Mouse (Mus musculus): ENCODE measurements around the gene Fopnl. TPM values are rescaled to one million over a fixed set of nuclear protein-coding genes. Genes with fewer than 3 reads are reported as not detected.
A peak's percentile ranks its signal among the peaks of the same experiment; 100 is the strongest.

Gene Fopnl
- polyA plus RNA-seq, 1 experiment = 79.8 TPM

GRCm38 (mm10) chr16:14297137-14297536 is 20.1 kb downstream of the Fopnl start:
- Histone ChIP-seq H3K27ac (ENCODE audit: insufficient read depth, low read length) (no peak overlapping the region), H3K4me1 (ENCODE audit: control insufficient read depth, insufficient read depth, low read length) (no peaks in the 10 kb centered on the region; the same call in 1 of the 2 replicates), H3K4me3 (ENCODE audit: insufficient read depth, low read length) (no peak overlapping the region)
- TF ChIP-seq CTCF (IDR thresholded peaks at IDR 0.05; ENCODE audit: extremely low read depth, insufficient read depth, low read length) (no peak), POLR2A (IDR thresholded peaks at IDR 0.05; ENCODE audit: extremely low read depth, insufficient read depth, low read length) (no peak)

GRCm38 (mm10) chr16:14296544-14297124 is 20.6 kb downstream of the Fopnl start:
- H3K27ac ChIP-seq (ENCODE audit: insufficient read depth, low read length) = no peak overlapping the region
- TF ChIP-seq CTCF (IDR thresholded peaks at IDR 0.05; ENCODE audit: extremely low read depth, insufficient read depth, low read length) (no peak), POLR2A (IDR thresholded peaks at IDR 0.05; ENCODE audit: extremely low read depth, insufficient read depth, low read length) (no peak)
- H3K4me1 ChIP-seq (ENCODE audit: control insufficient read depth, insufficient read depth, low read length) = no peaks in the 10 kb centered on the region; the same call in 1 of the 2 replicates
- H3K4me3 ChIP-seq (ENCODE audit: insufficient read depth, low read length) = no peak overlapping the region

- no peak overlapping the region for H3K4me3 ChIP-seq (ENCODE audit: insufficient read depth, low read length)
- H3K4me1 ChIP-seq (ENCODE audit: control insufficient read depth, insufficient read depth, low read length) = no peaks in the 10 kb centered on the region; the same call in 1 of the 2 replicates
- TF ChIP-seq CTCF (IDR thresholded peaks at IDR 0.05; ENCODE audit: extremely low read depth, insufficient read depth, low read length) (no peak), POLR2A (IDR thresholded peaks at IDR 0.05; ENCODE audit: extremely low read depth, insufficient read depth, low read length) (no peak)
- no peak overlapping the region for H3K27ac ChIP-seq (ENCODE audit: insufficient read depth, low read length)
Observed at GRCm38 (mm10) chr16:14295291-14295690, 21.9 kb downstream of the Fopnl start.

- no peaks in the 10 kb centered on the region; the same call in 1 of the 2 replicates for H3K4me1 ChIP-seq (ENCODE audit: control insufficient read depth, insufficient read depth, low read length)
- TF ChIP-seq POLR2A (IDR thresholded peaks at IDR 0.05; ENCODE audit: extremely low read depth, insufficient read depth, low read length) (no peak), CTCF (IDR thresholded peaks at IDR 0.05; ENCODE audit: extremely low read depth, insufficient read depth, low read length) (no peak)
Observed at GRCm38 (mm10) chr16:14292205-14293199, 24.7 kb downstream of the Fopnl start.

GRCm38 (mm10) chr16:14291223-14291622 is 26.0 kb downstream of the Fopnl start, which contains the start of gene Myh11:
Myh11 (minus strand) TSS chr16:14291372.
- Histone ChIP-seq H3K4me1 (ENCODE audit: control insufficient read depth, insufficient read depth, low read length) (no peaks in the 10 kb centered on the region), H3K4me3 (ENCODE audit: insufficient read depth, low read length) (no peak within 1 kb of the TSS), H3K27ac (ENCODE audit: insufficient read depth, low read length) (no peak within 1 kb of the TSS)
- TF ChIP-seq CTCF (IDR thresholded peaks at IDR 0.05; ENCODE audit: extremely low read depth, insufficient read depth, low read length) (peak; percentile 20; the same call in 1 of the 2 replicates), POLR2A (IDR thresholded peaks at IDR 0.05; ENCODE audit: extremely low read depth, insufficient read depth, low read length) (no peak)

More at GRCm38 (mm10) chr16:14292205-14293199, 24.7 kb downstream of the Fopnl start:
- no peak overlapping the region for H3K27ac ChIP-seq (ENCODE audit: insufficient read depth, low read length)
- H3K4me3 ChIP-seq (ENCODE audit: insufficient read depth, low read length) = no peak overlapping the region

- TF ChIP-seq POLR2A (IDR thresholded peaks at IDR 0.05; ENCODE audit: extremely low read depth, insufficient read depth, low read length) = no peak
- TF ChIP-seq CTCF (IDR thresholded peaks at IDR 0.05; ENCODE audit: extremely low read depth, insufficient read depth, low read length) = no peak
- Histone ChIP-seq H3K4me1 (ENCODE audit: control insufficient read depth, insufficient read depth, low read length) (no peaks in the 10 kb centered on the region), H3K27ac (ENCODE audit: insufficient read depth, low read length) (no peak overlapping the region), H3K4me3 (ENCODE audit: insufficient read depth, low read length) (no peak overlapping the region)
Observed at GRCm38 (mm10) chr16:14272374-14272965, 44.7 kb downstream of the Fopnl start.

GRCm38 (mm10) chr16:14265203-14265920 is 51.8 kb downstream of the Fopnl start:
- Histone ChIP-seq H3K4me1 (ENCODE audit: control insufficient read depth, insufficient read depth, low read length) (no peaks in the 10 kb centered on the region), H3K4me3 (ENCODE audit: insufficient read depth, low read length) (no peak overlapping the region), H3K27ac (ENCODE audit: insufficient read depth, low read length) (no peak overlapping the region)
- no peak for TF ChIP-seq CTCF (IDR thresholded peaks at IDR 0.05; ENCODE audit: extremely low read depth, insufficient read depth, low read length)
- no peak for TF ChIP-seq POLR2A (IDR thresholded peaks at IDR 0.05; ENCODE audit: extremely low read depth, insufficient read depth, low read length)

GRCm38 (mm10) chr16:14264504-14264903 is 52.7 kb downstream of the Fopnl start:
- H3K4me1 ChIP-seq (ENCODE audit: control insufficient read depth, insufficient read depth, low read length) = no peaks in the 10 kb centered on the region
- H3K27ac ChIP-seq (ENCODE audit: insufficient read depth, low read length) = no peak overlapping the region

GRCm38 (mm10) chr16:14263241-14263640 is 54.0 kb downstream of the Fopnl start:
- no peak overlapping the region for H3K27ac ChIP-seq (ENCODE audit: insufficient read depth, low read length)
- no peak for TF ChIP-seq POLR2A (IDR thresholded peaks at IDR 0.05; ENCODE audit: extremely low read depth, insufficient read depth, low read length)
- TF ChIP-seq CTCF (IDR thresholded peaks at IDR 0.05; ENCODE audit: extremely low read depth, insufficient read depth, low read length) = no peak
- no peak overlapping the region for H3K4me3 ChIP-seq (ENCODE audit: insufficient read depth, low read length)
- H3K4me1 ChIP-seq (ENCODE audit: control insufficient read depth, insufficient read depth, low read length) = no peaks in the 10 kb centered on the region

More at GRCm38 (mm10) chr16:14264504-14264903, 52.7 kb downstream of the Fopnl start:
- TF ChIP-seq POLR2A (IDR thresholded peaks at IDR 0.05; ENCODE audit: extremely low read depth, insufficient read depth, low read length) (no peak), CTCF (IDR thresholded peaks at IDR 0.05; ENCODE audit: extremely low read depth, insufficient read depth, low read length) (no peak)
- no peak overlapping the region for H3K4me3 ChIP-seq (ENCODE audit: insufficient read depth, low read length)

Data from cortical plate, adult 2 months (tissue).